Mouse (Mus musculus): ENCODE data around the gene Sbno1.
"Not testable (repeated sequence)": the region's sequence is repeated elsewhere in the genome, so short reads cannot be mapped to it uniquely, and the experiment has no call there.

Sbno1 gene

GRCm38 (mm10) chr5:124366721-124367120, 59.1 kb downstream of the Sbno1 start:
- DNase-seq (ENCODE audit: low spot score), result no peak

GRCm38 (mm10) chr5:124365754-124366153, 60.0 kb downstream of the Sbno1 start:
- no peak for DNase-seq (ENCODE audit: low spot score)

- no peak for DNase-seq (ENCODE audit: low spot score)
Observed at GRCm38 (mm10) chr5:124364173-124364918, 61.5 kb downstream of the Sbno1 start.

- DNase-seq (ENCODE audit: low spot score), result not testable (repeated sequence)
Observed at GRCm38 (mm10) chr5:124362982-124363381, 62.8 kb downstream of the Sbno1 start, which contains the start of gene Cdk2ap1. Gene Cdk2ap1 (minus strand): TSS chr5:124363082.

- no peak for DNase-seq (ENCODE audit: low spot score)
Observed at GRCm38 (mm10) chr5:124359641-124360040, 66.2 kb downstream of the Sbno1 start.

- no peak for DNase-seq (ENCODE audit: low spot score)
Observed at GRCm38 (mm10) chr5:124356695-124357094, 69.1 kb downstream of the Sbno1 start.

- no peak for DNase-seq (ENCODE audit: low spot score)
Observed at GRCm38 (mm10) chr5:124355425-124355959, 70.3 kb downstream of the Sbno1 start.

GRCm38 (mm10) chr5:124354574-124355424, 71.0 kb downstream of the Sbno1 start:
- peak; percentile 15 for DNase-seq (ENCODE audit: low spot score)

- peak; percentile 38 for DNase-seq (ENCODE audit: low spot score)
Observed at GRCm38 (mm10) chr5:124353726-124354547, 71.9 kb downstream of the Sbno1 start.

GRCm38 (mm10) chr5:124353011-124353725, 72.6 kb downstream of the Sbno1 start:
- peak; percentile 37 for DNase-seq (ENCODE audit: low spot score)

GRCm38 (mm10) chr5:124352141-124352920, 73.5 kb downstream of the Sbno1 start:
- DNase-seq (ENCODE audit: low spot score), result peak; percentile 58

GRCm38 (mm10) chr5:124351604-124352003, 74.2 kb downstream of the Sbno1 start:
- DNase-seq (ENCODE audit: low spot score), result no peak

GRCm38 (mm10) chr5:124351111-124351560, 74.7 kb downstream of the Sbno1 start:
- DNase-seq (ENCODE audit: low spot score), result peak; percentile 27

- DNase-seq (ENCODE audit: low spot score), result no peak
Observed at GRCm38 (mm10) chr5:124350350-124350749, 75.5 kb downstream of the Sbno1 start.

GRCm38 (mm10) chr5:124349196-124349595, 76.6 kb downstream of the Sbno1 start:
- DNase-seq (ENCODE audit: low spot score), result no peak

GRCm38 (mm10) chr5:124342897-124343296, 82.9 kb downstream of the Sbno1 start:
- DNase-seq (ENCODE audit: low spot score), result no peak

GRCm38 (mm10) chr5:124341753-124342339, 84.0 kb downstream of the Sbno1 start:
- DNase-seq (ENCODE audit: low spot score), result not testable (repeated sequence)

- no peak for DNase-seq (ENCODE audit: low spot score)
Observed at GRCm38 (mm10) chr5:124338791-124339190, 87.0 kb downstream of the Sbno1 start.

GRCm38 (mm10) chr5:124337909-124338308, 87.9 kb downstream of the Sbno1 start:
- DNase-seq (ENCODE audit: low spot score), result no peak

- DNase-seq (ENCODE audit: low spot score), result no peak
Observed at GRCm38 (mm10) chr5:124337103-124337502, 88.7 kb downstream of the Sbno1 start.
